Mouse (Mus musculus) G1E (cell line): Measurements from ENCODE around the gene Sap25. TPM values are rescaled to one million over a fixed set of nuclear protein-coding genes. Genes with fewer than 3 reads are reported as not detected.

ENCODE experiments used
- ATAC-seq: 2 replicates; pipeline ENCODE4 v1.8.0; 2016; ENCODE audit warnings: mild to moderate bottlenecking; ENCODE audit not compliant: insufficient number of reproducible peaks, poor library complexity, low FRiP score, severe bottlenecking; ENCODE audit errors: extremely low read depth
- DNase-seq: peaks from one replicate; pipeline ENCODE4 v3.0.0; 2012; ENCODE audit warnings: low spot score
- H3K27me3 ChIP-seq: 2 replicates; pipeline ENCODE4 v1.6.1; 2012; ENCODE audit warnings: mild to moderate bottlenecking, low read length, inconsistent platforms; ENCODE audit not compliant: insufficient read depth
- H3K36me3 ChIP-seq: replicated peaks from 2 replicates; pipeline ENCODE3; 2012; ENCODE audit warnings: mild to moderate bottlenecking, inconsistent platforms
- H3K4me1 ChIP-seq: 2 replicates; pipeline ENCODE4 v1.6.1; 2012; ENCODE audit warnings: low read depth, low read length, inconsistent platforms, mixed read lengths; ENCODE audit not compliant: insufficient read depth
- H3K4me3 ChIP-seq: 2 replicates; pipeline ENCODE4 v1.5.1; 2012; ENCODE audit warnings: low read depth, mild to moderate bottlenecking, inconsistent platforms, low read length, moderate library complexity, mixed read lengths
- H3K9me3 ChIP-seq: replicated peaks from 2 replicates; pipeline ENCODE4 v1.6.1; 2012; ENCODE audit warnings: inconsistent platforms
- CTCF ChIP-seq: IDR thresholded peaks from 2 replicates; pipeline ENCODE4 v1.5.1; 2012; ENCODE audit warnings: low read depth, low read length, inconsistent platforms, mixed read lengths
- GATA1 ChIP-seq: IDR thresholded peaks from 2 replicates; pipeline ENCODE4 v1.6.1; 2012; ENCODE audit warnings: borderline replicate concordance, low read length, inconsistent platforms, mixed read lengths
- GATA2 ChIP-seq: IDR thresholded peaks from 2 replicates; pipeline ENCODE4 v1.6.1; 2012; ENCODE audit warnings: low read depth, low read length, inconsistent platforms, borderline replicate concordance
- POLR2AphosphoS5 ChIP-seq: IDR thresholded peaks from 2 replicates; pipeline ENCODE4 v1.6.1; 2012; ENCODE audit warnings: low read depth, low read length, inconsistent platforms; ENCODE audit not compliant: insufficient replicate concordance
- TAL1 ChIP-seq: conservative IDR thresholded peaks from 2 replicates; pipeline ENCODE4 v1.6.1; 2012; ENCODE audit warnings: low read depth, low read length, inconsistent platforms, mixed read lengths
- polyA plus RNA-seq: library from polyadenylated mRNA; stranded (reverse); fragments of >175 nt; gene quantifications from 2 replicates; pipeline ENCODE4 v1.2.3, GENCODE M21; 2012
- total RNA-seq, 2 experiments: library from RNA; stranded (forward) in 1 of 2; stranded (reverse) in 1 of 2; fragments of 200-1000 nt in 1 of 2; fragments of >200 nt in 1 of 2; fragmentation: Nextera tagmentation in 1 of 2; gene quantifications; 2 replicates each; pipeline ENCODE4 v1.2.3; 2014 to 2017

Sap25 gene
- total and polyA plus RNA-seq, 3 experiments = 7.9 to 58.3 (median 39.2) TPM

DNA sequence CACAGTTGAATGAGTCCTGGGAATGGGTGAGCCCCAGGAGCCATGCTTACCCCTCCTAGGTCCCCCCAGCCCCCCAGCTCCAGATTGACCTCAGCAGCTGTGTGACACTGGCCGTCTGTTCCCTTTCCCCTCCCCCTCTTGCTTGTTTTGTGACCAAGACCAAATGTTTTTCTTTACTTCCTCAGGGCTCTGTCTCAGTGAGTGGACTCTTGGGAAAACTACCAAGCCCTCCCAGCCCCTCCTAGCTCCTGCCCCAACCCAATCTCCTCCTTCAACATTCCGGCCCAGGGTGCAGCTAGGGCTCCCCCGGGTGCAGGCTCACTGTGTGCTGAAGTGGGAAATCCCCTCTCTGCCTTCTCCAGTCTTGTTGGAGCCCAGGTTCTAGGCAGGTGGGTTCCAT is 10.5 kb upstream of the Sap25 start:
- ATAC-seq (no peak), DNase-seq (no peak)
- H3K4me1 ChIP-seq = peaks cover 53% of the 10 kb centered on the region
- peak overlapping the region; percentile 88; the same call in 1 of the 2 replicates for H3K4me3 ChIP-seq
- no peaks in the 10 kb centered on the region for H3K9me3 ChIP-seq
- TF ChIP-seq GATA2 (no peak), POLR2AphosphoS5 (no peak), CTCF (no peak), GATA1 (no peak), TAL1 (no peak)
- peaks cover 52% of the 10 kb centered on the region for H3K36me3 ChIP-seq
- H3K27me3 ChIP-seq = 0 out of 2 replicates have a peak, but pooled peaks cover 2% of the 10 kb centered on the region

DNA sequence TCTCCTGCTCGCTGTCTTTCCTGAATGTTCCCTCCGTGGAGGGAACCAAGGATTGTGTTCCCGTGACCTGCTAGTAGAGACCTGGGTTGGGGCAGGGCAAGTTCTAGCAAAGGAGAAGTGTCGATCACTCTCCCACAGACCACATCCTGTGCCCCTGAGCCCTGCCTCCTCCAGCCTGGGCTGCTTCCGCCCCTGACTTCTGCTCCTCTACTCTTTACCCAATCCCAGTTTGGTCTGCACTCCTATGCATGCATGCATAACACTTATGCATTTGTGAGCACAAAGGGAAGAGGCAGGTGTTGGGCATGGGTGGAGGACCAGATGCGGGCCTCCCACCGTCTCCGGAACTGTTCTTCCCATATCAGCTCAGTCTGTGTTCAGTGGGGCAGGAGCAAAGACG is 10.0 kb upstream of the Sap25 start:
- peaks cover 53% of the 10 kb centered on the region for H3K4me1 ChIP-seq
- DNase-seq (peak; percentile 83), ATAC-seq (peak; percentile 51)
- H3K36me3 ChIP-seq = peaks cover 58% of the 10 kb centered on the region
- no peaks in the 10 kb centered on the region for H3K27me3 ChIP-seq
- no peak for TF ChIP-seq GATA1
- no peaks in the 10 kb centered on the region for H3K9me3 ChIP-seq
- H3K4me3 ChIP-seq = peak overlapping the region; percentile 88; the same call in 1 of the 2 replicates

DNA sequence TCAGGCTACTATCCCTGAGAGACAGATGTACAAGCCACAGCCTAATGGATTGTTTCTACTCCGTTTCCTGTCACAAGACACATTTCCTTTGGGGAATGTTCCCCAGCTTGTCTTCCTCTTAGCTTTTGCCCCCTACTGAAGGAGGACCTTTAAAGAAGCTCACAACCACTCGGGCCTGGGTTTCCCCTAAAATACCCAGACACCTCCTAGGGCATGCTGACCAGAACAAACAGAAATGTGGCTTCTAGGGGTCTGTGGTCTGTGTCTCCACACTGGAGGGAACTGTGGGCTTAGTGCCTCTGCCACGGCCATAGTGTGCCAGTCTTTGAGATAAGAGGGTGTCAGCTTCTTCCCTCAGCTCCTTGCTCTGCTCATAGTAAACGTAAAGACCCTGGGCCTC is 9.5 kb upstream of the Sap25 start:
- Histone ChIP-seq H3K36me3 (peaks cover 62% of the 10 kb centered on the region), H3K9me3 (no peaks in the 10 kb centered on the region), H3K4me1 (peaks cover 53% of the 10 kb centered on the region), H3K4me3 (peak overlapping the region; percentile 88; the same call in 1 of the 2 replicates), H3K27me3 (no peaks in the 10 kb centered on the region)
- DNase-seq = no peak
- TF ChIP-seq POLR2AphosphoS5 = no peak
- TF ChIP-seq GATA2 = no peak
- TF ChIP-seq TAL1 = no peak
- no peak for TF ChIP-seq CTCF
- no peak for TF ChIP-seq GATA1
- ATAC-seq = no peak

DNA sequence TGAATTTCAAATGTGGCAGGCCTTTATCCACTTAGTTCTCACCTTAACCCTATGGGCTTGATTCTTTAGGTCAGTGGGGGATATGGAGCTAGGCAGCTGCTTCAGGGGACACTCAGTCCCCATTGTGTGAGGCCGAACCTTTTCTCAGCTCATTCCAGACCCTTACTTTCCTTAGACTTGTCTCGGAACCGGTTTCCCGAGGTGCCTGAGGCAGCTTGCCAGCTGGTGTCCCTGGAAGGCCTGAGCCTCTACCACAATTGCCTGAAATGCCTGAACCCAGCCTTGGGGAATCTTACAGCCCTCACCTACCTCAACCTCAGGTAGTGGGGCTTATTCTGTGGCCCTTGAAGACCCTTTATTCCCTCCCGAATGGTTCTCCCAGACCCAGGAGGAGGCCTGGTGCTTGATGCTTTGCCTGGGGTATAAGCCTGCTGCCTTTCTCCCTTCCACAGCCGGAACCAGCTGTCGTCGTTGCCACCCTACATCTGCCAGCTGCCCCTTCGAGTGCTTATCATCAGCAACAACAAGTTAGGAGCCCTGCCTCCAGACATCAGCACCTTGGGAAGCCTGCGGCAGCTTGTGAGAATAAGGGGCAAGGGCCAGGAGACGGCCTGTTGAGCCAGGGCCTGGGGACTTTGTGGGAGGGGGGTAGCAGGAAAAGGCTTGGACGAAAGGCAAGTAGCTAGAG is 7.6 kb upstream of the Sap25 start:
- Histone ChIP-seq H3K4me1 (peaks cover 43% of the 10 kb centered on the region), H3K36me3 (peaks cover 81% of the 10 kb centered on the region), H3K4me3 (no peak overlapping the region), H3K27me3 (no peaks in the 10 kb centered on the region), H3K9me3 (no peaks in the 10 kb centered on the region)
- TF ChIP-seq TAL1 = no peak
- no peak for TF ChIP-seq CTCF
- no peak for TF ChIP-seq POLR2AphosphoS5
- TF ChIP-seq GATA2 = no peak
- no peak for TF ChIP-seq GATA1
- ATAC-seq = no peak
- DNase-seq = no peak

DNA sequence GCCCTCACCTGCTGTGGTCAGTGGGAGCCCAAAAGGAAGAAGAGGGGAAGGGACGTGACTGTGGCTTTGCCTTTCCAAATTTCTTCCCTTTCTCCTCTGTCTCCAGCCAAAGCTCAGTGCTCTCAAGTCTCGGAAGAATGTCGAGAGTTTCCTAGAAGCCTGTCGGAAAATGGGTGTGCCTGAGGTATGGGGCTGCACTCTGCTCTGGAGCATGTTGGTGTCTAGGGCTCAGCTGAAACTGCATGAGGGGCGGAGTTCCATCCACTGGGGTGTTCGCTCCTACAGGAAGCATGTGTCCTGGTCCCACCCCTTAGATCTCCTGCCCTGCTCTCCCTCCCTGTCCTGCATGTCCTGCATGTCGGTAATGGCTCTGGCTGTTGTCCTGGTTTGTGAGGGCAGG is 1.7 kb upstream of the Sap25 start:
- H3K27me3 ChIP-seq = no peaks in the 10 kb centered on the region; the same call in 1 of the 2 replicates
- DNase-seq (no peak), ATAC-seq (no peak)
- H3K4me1 ChIP-seq = peaks cover 48% of the 10 kb centered on the region
- peaks cover 89% of the 10 kb centered on the region for H3K36me3 ChIP-seq
- no peaks in the 10 kb centered on the region for H3K9me3 ChIP-seq
- no peak overlapping the region for H3K4me3 ChIP-seq
- TF ChIP-seq POLR2AphosphoS5 (no peak), CTCF (no peak), TAL1 (no peak), GATA1 (no peak), GATA2 (no peak)

DNA sequence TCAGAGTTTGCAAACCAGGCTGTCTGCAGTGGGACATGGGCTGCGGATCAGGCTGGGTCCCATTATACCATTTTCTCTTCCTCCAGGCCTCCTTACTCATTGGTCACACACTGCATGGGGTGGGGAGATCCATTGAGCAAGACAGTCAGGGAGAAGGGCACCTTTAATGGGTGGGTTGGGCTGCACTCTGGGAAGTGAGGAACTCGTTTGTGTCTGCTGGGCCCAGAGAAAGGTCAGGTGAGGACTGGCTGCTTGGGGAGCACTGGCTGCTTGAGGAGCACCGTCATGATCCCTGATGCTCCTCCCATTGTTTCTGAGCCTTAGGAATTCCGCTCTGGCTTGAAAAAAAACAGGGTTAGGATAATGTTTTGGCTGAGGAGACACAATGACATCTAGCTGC is 1.8 kb downstream of the Sap25 start:
- DNase-seq (no peak), ATAC-seq (no peak)
- H3K9me3 ChIP-seq = peaks cover 4% of the 10 kb centered on the region; the same call in 1 of the 2 replicates
- H3K36me3 ChIP-seq = peaks cover 60% of the 10 kb centered on the region
- H3K4me1 ChIP-seq = peaks cover 75% of the 10 kb centered on the region
- no peak for TF ChIP-seq CTCF
- TF ChIP-seq GATA1 = no peak
- no peak for TF ChIP-seq POLR2AphosphoS5
- no peak for TF ChIP-seq GATA2
- no peak for TF ChIP-seq TAL1
- H3K27me3 ChIP-seq = peaks cover 3% of the 10 kb centered on the region; the same call in 1 of the 2 replicates
- no peak overlapping the region for H3K4me3 ChIP-seq
